Mouse (Mus musculus) hindbrain, embryonic 14.5 days (tissue): Measurements from ENCODE around the gene Rmnd1. TPM values are rescaled to one million over a fixed set of nuclear protein-coding genes. Genes with fewer than 3 reads are reported as not detected.

Experiments
- ATAC-seq: fragments of 200-750 bp; cut with Nextera tagmentation; 2 replicates; pipeline ENCODE4 v1.8.0; 2017; ENCODE audit warnings: moderate number of reproducible peaks, mild to moderate bottlenecking, moderate TSS enrichment, moderate library complexity; ENCODE audit not compliant: low FRiP score
- DNase-seq: peaks from one replicate; pipeline ENCODE4 v3.0.0-alpha.2; 2015; ENCODE audit warnings: low spot score
- H3K27ac ChIP-seq: fragments of 300-500 bp; sonication (generic); 2 replicates; pipeline ENCODE4 v1.5.1; 2014; ENCODE audit warnings: mild to moderate bottlenecking, moderate library complexity
- H3K27me3 ChIP-seq: fragments of 300-500 bp; sonication (generic); 2 replicates; pipeline ENCODE4 v1.6.1; 2014; ENCODE audit warnings: mild to moderate bottlenecking, low read length, mixed read lengths; ENCODE audit not compliant: control insufficient read depth, insufficient read depth
- H3K36me3 ChIP-seq: fragments of 300-500 bp; sonication (generic); replicated peaks from 2 replicates; pipeline ENCODE4 v1.6.1; 2014; ENCODE audit not compliant: control insufficient read depth, insufficient read depth
- H3K4me1 ChIP-seq: fragments of 300-500 bp; sonication (generic); replicated peaks from 2 replicates; pipeline ENCODE4 v1.6.1; 2014; ENCODE audit warnings: antibody characterized with exemption, low read length, mixed read lengths; ENCODE audit not compliant: control insufficient read depth, insufficient read depth
- H3K4me2 ChIP-seq: fragments of 300-500 bp; sonication (generic); replicated peaks from 2 replicates; pipeline ENCODE4 v1.6.1; 2014; ENCODE audit warnings: mild to moderate bottlenecking, moderate library complexity
- H3K4me3 ChIP-seq: fragments of 300-500 bp; sonication (generic); replicated peaks from 2 replicates; pipeline ENCODE4 v1.5.1; 2014; ENCODE audit warnings: mild to moderate bottlenecking, low read length
- H3K9ac ChIP-seq: fragments of 300-500 bp; sonication (generic); 2 replicates; pipeline ENCODE4 v1.6.1; 2014
- H3K9me3 ChIP-seq: fragments of 300-500 bp; sonication (generic); 2 replicates; pipeline ENCODE4 v1.6.1; 2016; ENCODE audit warnings: low read length; ENCODE audit not compliant: control insufficient read depth
- WGBS: fragments of 180-500 bp; shearing (Covaris S2); extraction: QIAGEN DNeasy Blood & Tissue Kit; methylation state at CpG from one replicate; pipeline ENCODE4 v1.1.7; 2014; 5-methylcytosine and 5-hydroxymethylcytosine counted together
- polyA plus RNA-seq: library from polyadenylated mRNA; unstranded; fragments of >200 nt; fragmentation: Nextera tagmentation; extraction: Ambion mirVana; gene quantifications from 2 replicates; pipeline ENCODE4 v1.2.1, GENCODE M21; 2014

The Rmnd1 gene
- 50.6 and 52.9 TPM in 2 replicates for polyA plus RNA-seq

- peak; percentile 94 for DNase-seq
- under 1% methylated on average over 69 of the region's 75 CpGs for whole genome bisulfite sequencing
Measured at GRCm38 (mm10) chr10:4432123-4432931, at the start of gene Rmnd1, which contains the start of gene Armt1. TSS of gene Rmnd1 (minus strand) at chr10:4432388. TSS of gene Armt1 (plus strand) at chr10:4432467.

GRCm38 (mm10) chr10:4481695-4482094, 49.5 kb upstream of the Rmnd1 start:
- no peak overlapping the region for H3K27ac ChIP-seq
- H3K36me3 ChIP-seq, result no peaks in the 10 kb centered on the region
- H3K4me2 ChIP-seq, result no peak overlapping the region
- ATAC-seq (no peak), DNase-seq (no peak)
- H3K4me3 ChIP-seq, result no peak overlapping the region
- no peaks in the 10 kb centered on the region for H3K9me3 ChIP-seq
- H3K9ac ChIP-seq, result no peak overlapping the region
- 87% methylated on average over 8 of the region's 8 CpGs for WGBS
- no peaks in the 10 kb centered on the region for H3K4me1 ChIP-seq
- no peaks in the 10 kb centered on the region for H3K27me3 ChIP-seq

More at GRCm38 (mm10) chr10:4432123-4432931, at the start of gene Rmnd1, which contains the start of gene Armt1:
- H3K4me3 ChIP-seq, result peak within 1 kb of the TSS; percentile 75
- H3K27ac ChIP-seq, result peak within 1 kb of the TSS; percentile 78
- H3K36me3 ChIP-seq, result peaks cover 16% of the 10 kb centered on the region
- ATAC-seq, result peak; percentile 95
- no peaks in the 10 kb centered on the region for H3K27me3 ChIP-seq
- H3K4me2 ChIP-seq, result peak within 1 kb of the TSS; percentile 89
- H3K9ac ChIP-seq, result peak within 1 kb of the TSS; percentile 83
- peaks cover 7% of the 10 kb centered on the region for H3K4me1 ChIP-seq
- no peaks in the 10 kb centered on the region for H3K9me3 ChIP-seq

- no peaks in the 10 kb centered on the region for H3K9me3 ChIP-seq
Measured at GRCm38 (mm10) chr10:4480929-4481328, 48.7 kb upstream of the Rmnd1 start.

GRCm38 (mm10) chr10:4476604-4477003, 44.4 kb upstream of the Rmnd1 start:
- H3K4me1 ChIP-seq, result no peaks in the 10 kb centered on the region
- no peaks in the 10 kb centered on the region for H3K27me3 ChIP-seq
- WGBS, result 95% methylated on average over 5 of the region's 5 CpGs
- H3K36me3 ChIP-seq, result no peaks in the 10 kb centered on the region
- H3K4me3 ChIP-seq, result no peak overlapping the region
- no peak for DNase-seq
- H3K27ac ChIP-seq, result no peak overlapping the region
- H3K9ac ChIP-seq, result no peak overlapping the region
- no peak overlapping the region for H3K4me2 ChIP-seq
- ATAC-seq, result no peak
- no peaks in the 10 kb centered on the region for H3K9me3 ChIP-seq

More at GRCm38 (mm10) chr10:4480929-4481328, 48.7 kb upstream of the Rmnd1 start:
- Histone ChIP-seq H3K27me3 (no peaks in the 10 kb centered on the region), H3K4me3 (no peak overlapping the region), H3K4me1 (no peaks in the 10 kb centered on the region), H3K9ac (no peak overlapping the region), H3K4me2 (no peak overlapping the region), H3K27ac (no peak overlapping the region), H3K36me3 (no peaks in the 10 kb centered on the region)
- ATAC-seq (no peak), DNase-seq (no peak)
- WGBS, result 78% methylated on average over 3 of the region's 3 CpGs

- no peak overlapping the region for H3K9ac ChIP-seq
- WGBS, result 81% methylated on average over 3 of the region's 3 CpGs
- no peaks in the 10 kb centered on the region for H3K27me3 ChIP-seq
- ATAC-seq (no peak), DNase-seq (peak; percentile 5)
- no peak overlapping the region for H3K4me2 ChIP-seq
- H3K9me3 ChIP-seq, result no peaks in the 10 kb centered on the region
- no peaks in the 10 kb centered on the region for H3K4me1 ChIP-seq
- H3K36me3 ChIP-seq, result no peaks in the 10 kb centered on the region
- no peak overlapping the region for H3K27ac ChIP-seq
- H3K4me3 ChIP-seq, result no peak overlapping the region
Measured at GRCm38 (mm10) chr10:4475431-4475830, 43.2 kb upstream of the Rmnd1 start.

GRCm38 (mm10) chr10:4473591-4473993, 41.4 kb upstream of the Rmnd1 start:
- Histone ChIP-seq H3K9me3 (no peaks in the 10 kb centered on the region), H3K4me2 (no peak overlapping the region), H3K36me3 (no peaks in the 10 kb centered on the region), H3K27me3 (no peaks in the 10 kb centered on the region), H3K9ac (no peak overlapping the region), H3K27ac (no peak overlapping the region), H3K4me1 (no peaks in the 10 kb centered on the region), H3K4me3 (no peak overlapping the region)
- 94% methylated on average over 11 of the region's 11 CpGs for WGBS
- no peak for DNase-seq
- ATAC-seq, result no peak

- H3K36me3 ChIP-seq, result no peaks in the 10 kb centered on the region
- WGBS, result 88% methylated on average over 3 of the region's 3 CpGs
- H3K27ac ChIP-seq, result no peak overlapping the region
- H3K4me2 ChIP-seq, result no peak overlapping the region
- ATAC-seq (no peak), DNase-seq (no peak)
- H3K9me3 ChIP-seq, result no peaks in the 10 kb centered on the region
- no peaks in the 10 kb centered on the region for H3K27me3 ChIP-seq
- no peak overlapping the region for H3K4me3 ChIP-seq
- no peaks in the 10 kb centered on the region for H3K4me1 ChIP-seq
- H3K9ac ChIP-seq, result no peak overlapping the region
Measured at GRCm38 (mm10) chr10:4469406-4469805, 37.2 kb upstream of the Rmnd1 start.

- Histone ChIP-seq H3K9me3 (no peaks in the 10 kb centered on the region), H3K27me3 (no peaks in the 10 kb centered on the region), H3K4me2 (no peak overlapping the region), H3K36me3 (no peaks in the 10 kb centered on the region), H3K9ac (no peak overlapping the region), H3K4me3 (no peak overlapping the region), H3K4me1 (no peaks in the 10 kb centered on the region), H3K27ac (no peak overlapping the region)
- no peak for DNase-seq
- ATAC-seq, result no peak
- WGBS, result 83% methylated on average over 7 of the region's 7 CpGs
Measured at GRCm38 (mm10) chr10:4465799-4466198, 33.6 kb upstream of the Rmnd1 start.

GRCm38 (mm10) chr10:4460201-4460600, 28.0 kb upstream of the Rmnd1 start:
- no peak for DNase-seq
- 98% methylated on average over 2 of the region's 2 CpGs for WGBS

More at GRCm38 (mm10) chr10:4460201-4460600, 28.0 kb upstream of the Rmnd1 start:
- no peak for ATAC-seq
- Histone ChIP-seq H3K4me2 (no peak overlapping the region), H3K36me3 (peaks cover 2% of the 10 kb centered on the region; the same call in 1 of the 2 replicates), H3K27ac (no peak overlapping the region), H3K9me3 (no peaks in the 10 kb centered on the region), H3K4me1 (no peaks in the 10 kb centered on the region), H3K27me3 (no peaks in the 10 kb centered on the region), H3K4me3 (no peak overlapping the region), H3K9ac (no peak overlapping the region)
